Mouse (Mus musculus) CH12.LX (cell line): ENCODE data around the gene H2-M10.5. TPM values are rescaled to one million over a fixed set of nuclear protein-coding genes. Genes with fewer than 3 reads are reported as not detected.
A peak's percentile ranks its signal among the peaks of the same experiment; 100 is the strongest.
"Not testable (repeated sequence)": the region's sequence is repeated elsewhere in the genome, so short reads cannot be mapped to it uniquely, and the experiment has no call there.

Source experiments
- DNase-seq: peaks from one replicate; pipeline ENCODE4 v3.0.0-alpha.2; 2013; ENCODE audit errors: extremely low read depth
- H3K27ac ChIP-seq: 2 replicates; pipeline ENCODE4 v1.5.1; 2012; ENCODE audit warnings: low read depth, mild to moderate bottlenecking, control low read depth, moderate library complexity; ENCODE audit not compliant: insufficient read depth
- H3K27me3 ChIP-seq: replicated peaks from 2 replicates; pipeline ENCODE3; 2012; ENCODE audit warnings: inconsistent platforms
- H3K36me3 ChIP-seq, 2 experiments: replicated peaks in 1 of 2; 2 replicates each; pipeline versions ENCODE3 to v1.6.1; 2012; ENCODE audit warnings: inconsistent platforms in 1 of 2, low read length in 1 of 2, mild to moderate bottlenecking in 1 of 2, mixed read lengths in 1 of 2, moderate library complexity in 1 of 2; ENCODE audit not compliant: control insufficient read depth in 1 of 2, insufficient read depth in 1 of 2
- H3K4me1 ChIP-seq, 2 experiments: 2 replicates each; pipeline ENCODE4 v1.6.1; 2012; ENCODE audit warnings: inconsistent platforms in 1 of 2, moderate library complexity in 1 of 2; ENCODE audit not compliant: insufficient read depth in 2 of 2, control insufficient read depth in 1 of 2
- H3K4me2 ChIP-seq: 2 replicates; pipeline ENCODE4 v1.6.1; 2012; ENCODE audit warnings: low read depth, mild to moderate bottlenecking, control low read depth; ENCODE audit not compliant: poor library complexity, insufficient read depth, severe bottlenecking
- H3K4me3 ChIP-seq, 3 experiments: fragments of 150-350 bp in 1 of 3; sonication (generic) in 1 of 3; replicated peaks in 1 of 3; 2 replicates each; pipeline versions ENCODE3 to v1.5.1; 2011 to 2012; ENCODE audit warnings: low read depth in 2 of 3, low read length in 2 of 3, mild to moderate bottlenecking in 2 of 3, moderate library complexity in 2 of 3, control low read depth in 1 of 3, improper control_type of control experiment in 1 of 3, inconsistent platforms in 1 of 3, mixed read lengths in 1 of 3; ENCODE audit not compliant: poor library complexity in 1 of 3
- H3K79me2 ChIP-seq: replicated peaks from 2 replicates; pipeline ENCODE4 v1.6.1; 2012; ENCODE audit warnings: mild to moderate bottlenecking, moderate library complexity; ENCODE audit not compliant: control insufficient read depth, poor library complexity, insufficient read depth, severe bottlenecking; ENCODE audit errors: extremely low read depth
- H3K9ac ChIP-seq: 2 replicates; pipeline ENCODE4 v1.6.1; 2012; ENCODE audit warnings: low read depth, mild to moderate bottlenecking, control low read depth, moderate library complexity; ENCODE audit not compliant: insufficient read depth
- H3K9me3 ChIP-seq: replicated peaks from 2 replicates; pipeline ENCODE3; 2012; ENCODE audit warnings: low read length, inconsistent platforms, mixed read lengths
- CTCF ChIP-seq, 2 experiments: IDR thresholded peaks in 1 of 2; conservative IDR thresholded peaks in 1 of 2; 2 replicates each; pipeline ENCODE4 v1.5.1; 2011 to 2012; ENCODE audit warnings: low read depth in 2 of 2, low read length in 2 of 2, improper control_type of control experiment in 1 of 2, inconsistent platforms in 1 of 2, mild to moderate bottlenecking in 1 of 2, moderate library complexity in 1 of 2
- EP300 ChIP-seq: IDR thresholded peaks from 2 replicates; pipeline ENCODE4 v1.6.1; 2011; ENCODE audit warnings: low read length, improper control_type of control experiment
- ETS1 ChIP-seq: conservative IDR thresholded peaks from 2 replicates; pipeline ENCODE4 v1.6.1; 2012; ENCODE audit warnings: low read depth, mild to moderate bottlenecking, inconsistent platforms, low read length, improper control_type of control experiment, moderate library complexity
- IRF4 ChIP-seq: IDR thresholded peaks from 2 replicates; pipeline ENCODE4 v1.6.1; 2014; ENCODE audit warnings: low read depth, mild to moderate bottlenecking, inconsistent platforms, low read length, improper control_type of control experiment
- JUND ChIP-seq: conservative IDR thresholded peaks from 2 replicates; pipeline ENCODE4 v1.6.1; 2011; ENCODE audit warnings: low read depth, low read length, improper control_type of control experiment
- MAFK ChIP-seq: IDR thresholded peaks from 2 replicates; pipeline ENCODE4 v1.6.1; 2011; ENCODE audit warnings: low read length, improper control_type of control experiment; ENCODE audit not compliant: insufficient replicate concordance
- MAX ChIP-seq: IDR thresholded peaks from 2 replicates; pipeline ENCODE4 v1.6.1; 2011; ENCODE audit warnings: low read length, improper control_type of control experiment
- MAZ ChIP-seq: IDR thresholded peaks from 2 replicates; pipeline ENCODE4 v1.6.1; 2012; ENCODE audit warnings: low read depth, mild to moderate bottlenecking, inconsistent platforms, low read length, improper control_type of control experiment, moderate library complexity
- POLR2A ChIP-seq: IDR thresholded peaks from 2 replicates; pipeline ENCODE4 v1.6.1; 2011; ENCODE audit warnings: low read depth, mild to moderate bottlenecking, improper control_type of control experiment, low read length
- POLR2AphosphoS2 ChIP-seq: IDR thresholded peaks from 2 replicates; pipeline ENCODE4 v1.6.1; 2011; ENCODE audit warnings: low read depth, low read length, improper control_type of control experiment
- RAD21 ChIP-seq: IDR thresholded peaks from 2 replicates; pipeline ENCODE4 v1.6.1; 2011; ENCODE audit warnings: low read depth, mild to moderate bottlenecking, low read length, improper control_type of control experiment, moderate library complexity
- RCOR1 ChIP-seq: conservative IDR thresholded peaks from 2 replicates; pipeline ENCODE4 v1.6.1; 2012; ENCODE audit warnings: low read depth, mild to moderate bottlenecking, inconsistent platforms, low read length, improper control_type of control experiment
- SIN3A ChIP-seq: IDR thresholded peaks from 2 replicates; pipeline ENCODE4 v1.6.1; 2012; ENCODE audit warnings: low read length, improper control_type of control experiment, inconsistent platforms
- SMC3 ChIP-seq: IDR thresholded peaks from 2 replicates; pipeline ENCODE4 v1.6.1; 2011; ENCODE audit warnings: low read depth, low read length, improper control_type of control experiment
- TBP ChIP-seq: conservative IDR thresholded peaks from 2 replicates; pipeline ENCODE4 v1.6.1; 2011; ENCODE audit warnings: low read depth, low read length, improper control_type of control experiment
- TCF12 ChIP-seq: IDR thresholded peaks from 2 replicates; pipeline ENCODE4 v1.6.1; 2014; ENCODE audit warnings: low read depth, mild to moderate bottlenecking, inconsistent platforms, low read length, improper control_type of control experiment
- USF2 ChIP-seq: conservative IDR thresholded peaks from 2 replicates; pipeline ENCODE4 v1.6.1; 2011; ENCODE audit warnings: low read depth, low read length, improper control_type of control experiment
- ZC3H11A ChIP-seq: IDR thresholded peaks from 2 replicates; pipeline ENCODE4 v1.6.1; 2012; ENCODE audit warnings: low read depth, mild to moderate bottlenecking, inconsistent platforms, low read length, improper control_type of control experiment
- ZMIZ1 ChIP-seq: IDR thresholded peaks from 2 replicates; pipeline ENCODE4 v1.6.1; 2012; ENCODE audit warnings: low read depth, mild to moderate bottlenecking, inconsistent platforms, low read length, improper control_type of control experiment
- ZNF384 ChIP-seq: IDR thresholded peaks from 2 replicates; pipeline ENCODE4 v1.6.1; 2012; ENCODE audit warnings: low read depth, low read length, improper control_type of control experiment, inconsistent platforms
- dilution Hi-C: fragments of 300-500 bp; cut with MboI; formaldehyde crosslinking; loops from 2 replicates; pipeline ENCODE4 v1.14.3; 2020; ENCODE audit warnings: low sequenced_read_pairs; ENCODE audit not compliant: extremely low pct_unique_long_range_greater_than_20kb, extremely low pct_ligation_motif_present
- in situ Hi-C: fragments of 300-500 bp; cut with MboI; formaldehyde crosslinking; loops from 3 replicates; pipeline ENCODE4 v1.14.3; 2019; ENCODE audit warnings: low sequenced_read_pairs, low pct_ligation_motif_present, low pct_unique_long_range_greater_than_20kb, mixed read lengths
- polyA plus RNA-seq: library from polyadenylated mRNA; unstranded; fragments of >175 nt; gene quantifications from 2 replicates; pipeline ENCODE4 v1.2.1, GENCODE M21; 2012; ENCODE audit warnings: low read depth; ENCODE audit not compliant: insufficient read length
- total RNA-seq, 2 experiments: library from RNA; depleted of rRNA; stranded (reverse); fragments of 300-350 nt in 1 of 2; fragments of >200 nt in 1 of 2; gene quantifications; 2 replicates each; pipeline ENCODE4 v1.2.3; 2012 to 2014

Gene H2-M10.5
- total RNA-seq (2012; rRNA removed) (not detected in 2 replicates), total RNA-seq (2014; rRNA removed) (not detected in 2 replicates), polyA plus RNA-seq (not detected in 2 replicates)

DNA sequence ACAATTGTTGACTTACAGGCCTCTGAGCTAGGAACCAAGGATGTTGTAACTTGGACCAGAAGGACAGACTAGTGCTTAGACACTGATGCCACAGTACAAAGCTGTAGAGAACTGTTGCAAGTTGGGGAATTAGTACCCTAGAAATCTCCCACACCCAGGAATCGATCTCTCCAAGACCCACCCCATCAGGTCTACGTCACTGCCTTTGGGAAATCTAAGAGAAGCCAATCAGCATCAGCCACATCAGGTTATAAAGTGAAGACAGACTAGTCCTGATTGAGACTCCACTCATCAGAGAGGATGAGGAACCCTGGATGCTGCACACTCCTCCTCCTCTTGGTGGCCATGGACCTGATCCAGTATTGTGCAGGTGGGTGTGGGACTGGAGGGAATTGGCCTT, at the start of gene H2-M10.5:
H2-M10.5 (plus strand) TSS at position 301 of the 400 bp plus-strand sequence.
- H3K79me2 ChIP-seq, H3K27ac ChIP-seq, H3K36me3 ChIP-seq, H3K4me3 ChIP-seq, H3K9me3 ChIP-seq, H3K4me1 ChIP-seq, H3K4me2 ChIP-seq, H3K9ac ChIP-seq, dilution Hi-C loops, in situ Hi-C loops, DNase-seq: not testable (repeated sequence)
- peaks cover 34% of the 10 kb centered on the region for H3K27me3 ChIP-seq

GRCm38 (mm10) chr17:36726046-36726445, 46.7 kb upstream of the H2-M10.5 start:
- TF ChIP-seq RCOR1: no peak
- no peak for TF ChIP-seq MAX
- no peak for TF ChIP-seq MAZ
- peak; percentile 67 for TF ChIP-seq RAD21
- no peak for TF ChIP-seq ZMIZ1
- no peak for TF ChIP-seq ZNF384
- no peak for TF ChIP-seq MAFK
- no peak for TF ChIP-seq EP300
- no peak for TF ChIP-seq SIN3A
- no peak for TF ChIP-seq USF2
- peak; percentile 65 for TF ChIP-seq SMC3
- no peak for TF ChIP-seq ETS1
- no peak for TF ChIP-seq POLR2A
- TF ChIP-seq CTCF (conservative IDR thresholded peaks at IDR 0.05 in 1 of 2, IDR thresholded peaks at IDR 0.05 in 1 of 2; ENCODE audit: low read depth in 2 of 2, low read length in 2 of 2): peak; percentile 12 to 87; a peak in 2 of 4 replicates
- no peak for TF ChIP-seq IRF4
- no peak for TF ChIP-seq JUND
- no peak for TF ChIP-seq ZC3H11A
- TF ChIP-seq TCF12: no peak
- no peak for TF ChIP-seq TBP
- no peak for TF ChIP-seq POLR2AphosphoS2
- Histone ChIP-seq H3K27ac (no peak overlapping the region), H3K9ac (no peak overlapping the region), H3K79me2 (no peaks in the 10 kb centered on the region), H3K9me3 (no peaks in the 10 kb centered on the region), H3K36me3 (no peaks in the 10 kb centered on the region), H3K27me3 (peaks cover 16% of the 10 kb centered on the region), H3K4me2 (no peak overlapping the region), H3K4me1 (no peaks in the 10 kb centered on the region), H3K4me3 (no peak overlapping the region)
- DNase-seq: peak; percentile 15
- dilution Hi-C loops (no loop called here), in situ Hi-C loops (no loop called here)
